Mouse (Mus musculus) cerebellum, postnatal 4 days (tissue): ENCODE measurements around the gene Cyp2d34.

Source experiments
- DNase-seq, 2 experiments: peaks; one replicate each; pipeline ENCODE4 v3.0.0; 2022; ENCODE audit warnings: low spot score in 2 of 2, mixed read lengths in 1 of 2

Cyp2d34 gene

GRCm38 (mm10) chr15:82620531-82621202 is at the start of gene Cyp2d34:
Cyp2d34 (minus strand) TSS chr15:82620946.
- no peak for DNase-seq

DNA sequence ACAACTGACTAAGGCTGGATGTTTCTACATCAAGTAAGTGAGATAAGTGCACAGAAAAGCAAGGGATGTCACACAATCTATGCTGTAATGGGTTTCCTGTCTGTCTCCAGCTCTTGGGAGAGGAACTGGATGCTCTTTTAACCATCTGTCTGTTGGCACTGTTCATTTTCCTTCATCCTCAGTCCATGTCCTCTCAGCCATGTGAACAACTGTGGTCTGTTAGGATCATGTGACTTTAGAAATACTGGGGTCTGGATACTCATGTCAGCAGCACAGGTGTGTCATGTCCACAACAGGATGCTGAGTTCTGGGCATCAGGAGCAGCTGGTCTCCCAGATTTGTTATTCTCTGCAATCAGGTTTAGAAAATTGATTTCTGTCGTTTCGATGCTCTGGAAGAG is 35.6 kb upstream of the Cyp2d34 start:
- DNase-seq = no peak

GRCm38 (mm10) chr15:82644371-82644770 is 23.6 kb upstream of the Cyp2d34 start:
- no peak for DNase-seq

DNA sequence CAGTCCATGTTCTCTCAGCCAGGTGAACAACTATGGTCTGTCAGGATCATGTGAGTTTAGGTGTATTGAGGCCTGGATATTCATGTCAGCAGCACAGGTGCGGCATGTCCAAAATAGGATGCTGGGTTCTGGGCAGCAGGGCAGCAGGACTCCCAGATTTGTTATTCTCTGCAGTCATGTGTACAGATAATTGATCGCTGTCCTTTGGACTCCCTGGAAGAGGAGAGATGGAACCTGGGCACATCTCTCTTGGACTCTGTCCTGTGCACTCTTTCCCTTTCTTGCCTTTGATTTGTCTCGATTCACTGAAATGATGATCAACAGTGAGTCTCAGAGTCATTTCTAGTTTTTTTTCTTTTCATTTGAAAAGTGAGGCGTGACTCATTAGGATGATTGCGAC is 23.0 kb upstream of the Cyp2d34 start:
- no peak for DNase-seq

GRCm38 (mm10) chr15:82642771-82643170 is 22.0 kb upstream of the Cyp2d34 start:
- no peak for DNase-seq

GRCm38 (mm10) chr15:82641921-82642320 is 21.2 kb upstream of the Cyp2d34 start:
- no peak for DNase-seq

DNA sequence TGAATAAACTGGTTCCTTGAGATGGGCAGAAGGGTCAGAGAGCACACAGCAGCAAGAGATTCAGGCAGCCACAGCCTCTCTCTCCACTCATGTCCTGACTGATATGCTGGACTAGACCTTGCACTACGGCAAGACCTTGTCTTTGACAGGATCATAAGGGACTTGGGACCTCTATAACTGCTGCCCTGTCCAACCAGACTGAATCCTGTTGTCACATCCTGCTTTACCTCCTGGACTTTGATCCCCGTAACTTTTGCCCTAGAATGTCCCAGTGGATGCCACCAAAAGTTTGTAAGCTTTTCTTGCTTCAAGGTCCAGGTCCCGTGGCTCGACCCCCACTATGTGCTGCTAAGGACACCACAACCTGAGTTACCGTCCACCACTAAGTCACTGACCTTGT is 20.6 kb upstream of the Cyp2d34 start:
- DNase-seq = no peak

DNA sequence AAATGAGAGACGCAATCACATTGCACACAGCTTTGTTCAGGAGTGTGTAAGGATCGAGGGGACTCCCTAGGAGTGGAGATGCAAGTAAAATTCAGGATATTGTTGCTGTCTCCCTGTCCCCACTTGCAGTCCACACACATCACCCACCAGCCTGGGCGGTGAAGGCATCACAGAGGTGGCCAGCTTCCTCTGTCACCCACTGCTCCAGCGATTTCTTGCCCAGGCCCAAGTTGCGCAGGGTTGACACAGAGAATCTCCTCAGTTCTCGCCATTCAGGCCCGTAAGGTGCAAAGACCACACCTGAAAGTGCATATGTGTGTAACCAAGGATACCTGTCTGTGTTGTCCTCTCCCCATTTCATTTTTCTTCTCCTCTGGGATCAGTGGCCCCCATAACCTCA is 19.5 kb upstream of the Cyp2d34 start:
- no peak for DNase-seq

GRCm38 (mm10) chr15:82637130-82638075 is 16.7 kb upstream of the Cyp2d34 start:
- no peak for DNase-seq

GRCm38 (mm10) chr15:82634976-82635375 is 14.2 kb upstream of the Cyp2d34 start:
- no peak for DNase-seq

GRCm38 (mm10) chr15:82621993-82622392 is 1.2 kb upstream of the Cyp2d34 start:
- no peak for DNase-seq

GRCm38 (mm10) chr15:82618362-82619020 is 2.3 kb downstream of the Cyp2d34 start:
- DNase-seq = no peak

DNA sequence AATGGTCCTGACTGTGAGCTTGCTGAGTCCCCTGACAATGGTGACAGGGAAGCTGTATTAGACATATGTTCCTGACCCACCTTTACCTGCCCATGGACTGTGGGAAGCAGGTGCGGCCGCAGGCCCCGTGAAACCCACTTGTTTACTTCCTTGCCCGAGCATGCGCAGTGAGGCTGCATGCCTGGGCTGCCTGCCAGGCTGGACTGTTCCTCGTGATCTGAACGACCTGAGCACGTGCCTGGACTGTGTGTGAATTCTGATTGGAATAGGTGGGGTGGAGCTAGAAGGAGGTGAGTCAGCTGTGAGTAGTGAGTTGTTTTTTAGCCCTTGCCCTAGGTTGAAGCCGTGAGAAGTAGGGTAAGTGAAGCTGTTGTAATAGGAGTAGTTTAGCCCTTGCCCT is 38.1 kb downstream of the Cyp2d34 start:
- no peak for DNase-seq

GRCm38 (mm10) chr15:82579071-82579470 is 41.7 kb downstream of the Cyp2d34 start:
- no peak for DNase-seq

DNA sequence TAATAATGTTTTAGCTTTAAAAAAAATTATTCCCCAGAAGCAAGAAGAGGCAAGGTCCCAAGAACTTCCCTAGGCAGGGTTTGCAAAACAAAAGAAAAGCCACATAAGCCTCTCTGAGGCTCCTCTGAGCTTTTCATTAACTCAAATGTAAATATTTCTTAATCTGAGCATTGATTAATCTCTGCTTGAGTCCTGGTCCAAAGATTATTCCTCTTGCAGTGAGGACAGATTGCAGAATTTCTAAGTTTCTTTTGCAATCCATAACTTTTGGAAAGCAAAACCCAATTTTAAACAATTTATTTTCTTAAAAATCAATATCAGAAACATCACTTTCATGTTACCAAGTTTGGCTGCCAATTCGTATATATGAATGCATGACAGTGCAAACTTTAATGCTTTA is 47.9 kb downstream of the Cyp2d34 start:
- DNase-seq = no peak
